Mouse (Mus musculus): Measurements from ENCODE around the gene Sik2. TPM values are rescaled to one million over a fixed set of nuclear protein-coding genes. Genes with fewer than 3 reads are reported as not detected.

Gene Sik2
- polyA plus RNA-seq, 1 experiment from 2014 or later, result 15.5 TPM

DNA sequence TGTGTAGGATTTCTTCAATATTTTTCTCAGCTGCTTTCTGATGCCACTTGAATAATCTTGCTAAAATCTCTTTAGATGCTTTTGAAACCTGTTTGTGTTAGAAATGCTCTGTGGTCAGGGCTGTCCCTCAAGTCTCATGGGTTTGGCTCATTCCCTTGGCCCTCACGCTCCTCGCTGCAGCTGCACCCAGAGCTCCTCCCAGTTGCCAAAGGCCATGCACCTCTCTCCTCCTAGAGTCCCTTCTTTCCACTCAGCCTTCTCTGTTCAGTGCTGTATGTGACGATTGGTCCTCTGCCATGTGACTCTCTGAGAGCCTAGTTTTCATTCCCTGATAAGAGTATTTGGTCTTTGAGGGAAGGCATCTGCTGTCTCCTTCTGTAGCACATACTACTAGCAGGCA is 131.4 kb downstream of the Sik2 start:
- ATAC-seq (ENCODE audit: low FRiP score, low TSS enrichment), result no peak
- peaks cover 58% of the 10 kb centered on the region for H3K36me3 ChIP-seq (ENCODE audit: insufficient read depth, low read length)
- H3K9ac ChIP-seq (replicated peaks; ENCODE audit: low read length), result no peak overlapping the region
- H3K27ac ChIP-seq (ENCODE audit: low read length), result no peak overlapping the region
- H3K9me3 ChIP-seq (ENCODE audit: low read length), result no peaks in the 10 kb centered on the region
- WGBS, result 64% methylated on average over 3 of the region's 3 CpGs
- no peaks in the 10 kb centered on the region for H3K4me1 ChIP-seq (ENCODE audit: insufficient read depth, low read length)
- H3K4me3 ChIP-seq (ENCODE audit: low read length), result no peak overlapping the region
- H3K27me3 ChIP-seq (ENCODE audit: insufficient read depth, low read length), result no peaks in the 10 kb centered on the region
- no peak overlapping the region for H3K4me2 ChIP-seq (replicated peaks; ENCODE audit: low read depth, low read length)

DNA sequence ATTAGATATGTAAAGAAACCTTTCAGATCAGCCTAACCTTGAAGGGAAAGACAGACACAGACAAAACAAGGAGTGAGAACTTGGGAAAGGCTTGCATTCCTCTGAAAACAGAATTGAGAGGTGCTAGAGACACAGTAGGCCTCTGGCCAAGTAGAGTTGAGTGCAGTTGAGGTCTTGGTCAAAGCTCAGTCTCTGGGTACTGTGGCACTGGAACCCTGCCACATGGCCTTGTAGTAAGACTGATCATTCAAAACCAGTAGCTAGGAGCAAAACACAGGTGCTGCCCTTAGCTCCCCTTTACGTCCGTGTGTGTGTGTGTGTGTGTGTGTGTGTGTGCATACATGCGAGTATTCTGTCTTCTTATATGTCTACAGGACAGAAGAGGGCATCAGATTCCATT is 132.6 kb downstream of the Sik2 start:
- H3K36me3 ChIP-seq (ENCODE audit: insufficient read depth, low read length), result peaks cover 59% of the 10 kb centered on the region
- no peak for ATAC-seq (ENCODE audit: low FRiP score, low TSS enrichment)
- WGBS, result 97% methylated on average over 3 of the region's 3 CpGs

DNA sequence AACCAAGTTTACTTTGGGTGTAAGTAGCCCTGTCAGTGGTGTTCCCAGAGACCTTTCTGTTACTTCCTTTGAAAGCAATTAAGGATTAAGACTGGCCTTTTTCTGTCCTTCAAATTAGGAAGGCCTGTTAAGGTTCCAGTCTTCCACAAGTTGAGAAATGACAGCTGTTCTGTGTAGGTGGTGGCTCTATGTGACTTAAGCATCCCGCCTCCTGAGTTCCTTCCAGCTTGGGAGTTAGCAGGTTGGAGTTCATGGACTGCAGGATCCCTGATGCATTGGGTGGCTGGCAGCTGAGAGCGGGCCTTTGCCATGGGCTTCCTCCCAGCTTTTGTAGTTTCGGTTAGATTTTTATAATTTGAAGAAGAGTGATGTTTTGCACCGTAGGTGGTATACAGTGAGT is 133.4 kb downstream of the Sik2 start:
- H3K9me3 ChIP-seq (ENCODE audit: low read length), result no peaks in the 10 kb centered on the region
- ATAC-seq (ENCODE audit: low FRiP score, low TSS enrichment), result no peak
- no peak overlapping the region for H3K27ac ChIP-seq (ENCODE audit: low read length)
- no peaks in the 10 kb centered on the region for H3K27me3 ChIP-seq (ENCODE audit: insufficient read depth, low read length)
- WGBS, result 90% methylated on average over 4 of the region's 4 CpGs
- no peak overlapping the region for H3K9ac ChIP-seq (replicated peaks; ENCODE audit: low read length)
- H3K4me3 ChIP-seq (ENCODE audit: low read length), result no peak overlapping the region
- H3K4me2 ChIP-seq (replicated peaks; ENCODE audit: low read depth, low read length), result no peak overlapping the region
- peaks cover 62% of the 10 kb centered on the region for H3K36me3 ChIP-seq (ENCODE audit: insufficient read depth, low read length)
- no peaks in the 10 kb centered on the region for H3K4me1 ChIP-seq (ENCODE audit: insufficient read depth, low read length)

More for the DNA sequence above, 132.6 kb downstream of the Sik2 start:
- H3K9me3 ChIP-seq (ENCODE audit: low read length), result no peaks in the 10 kb centered on the region
- H3K4me2 ChIP-seq (replicated peaks; ENCODE audit: low read depth, low read length), result no peak overlapping the region
- no peak overlapping the region for H3K9ac ChIP-seq (replicated peaks; ENCODE audit: low read length)
- H3K27me3 ChIP-seq (ENCODE audit: insufficient read depth, low read length), result no peaks in the 10 kb centered on the region
- H3K4me3 ChIP-seq (ENCODE audit: low read length), result no peak overlapping the region
- no peaks in the 10 kb centered on the region for H3K4me1 ChIP-seq (ENCODE audit: insufficient read depth, low read length)
- no peak overlapping the region for H3K27ac ChIP-seq (ENCODE audit: low read length)

DNA sequence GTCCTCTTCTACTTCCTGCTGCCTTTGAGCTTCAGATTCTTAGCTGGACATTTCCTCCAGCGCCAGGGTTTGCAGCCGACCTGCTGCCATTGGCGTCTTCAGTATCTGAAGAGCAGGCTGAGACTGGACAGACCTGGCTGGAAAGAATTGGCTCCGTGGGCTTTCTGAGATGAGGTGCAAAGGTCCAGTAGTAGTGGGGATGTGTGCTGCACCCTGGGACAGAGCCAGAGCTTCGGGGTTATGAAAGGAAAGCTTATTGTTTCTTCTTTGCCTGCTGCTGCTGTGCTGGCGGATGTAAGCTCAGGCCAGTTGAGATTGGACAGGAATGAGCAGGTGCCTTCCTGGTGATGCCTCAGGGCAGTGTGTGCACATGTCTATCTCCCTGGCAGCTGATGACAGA is 134.8 kb downstream of the Sik2 start:
- no peaks in the 10 kb centered on the region for H3K4me1 ChIP-seq (ENCODE audit: insufficient read depth, low read length)
- 94% methylated on average over 6 of the region's 6 CpGs for WGBS
- no peak overlapping the region for H3K9ac ChIP-seq (replicated peaks; ENCODE audit: low read length)
- no peaks in the 10 kb centered on the region for H3K9me3 ChIP-seq (ENCODE audit: low read length)
- H3K4me3 ChIP-seq (ENCODE audit: low read length), result no peak overlapping the region
- no peak overlapping the region for H3K4me2 ChIP-seq (replicated peaks; ENCODE audit: low read depth, low read length)
- no peak for ATAC-seq (ENCODE audit: low FRiP score, low TSS enrichment)
- no peak overlapping the region for H3K27ac ChIP-seq (ENCODE audit: low read length)
- peaks cover 58% of the 10 kb centered on the region for H3K36me3 ChIP-seq (ENCODE audit: insufficient read depth, low read length)
- H3K27me3 ChIP-seq (ENCODE audit: insufficient read depth, low read length), result no peaks in the 10 kb centered on the region

DNA sequence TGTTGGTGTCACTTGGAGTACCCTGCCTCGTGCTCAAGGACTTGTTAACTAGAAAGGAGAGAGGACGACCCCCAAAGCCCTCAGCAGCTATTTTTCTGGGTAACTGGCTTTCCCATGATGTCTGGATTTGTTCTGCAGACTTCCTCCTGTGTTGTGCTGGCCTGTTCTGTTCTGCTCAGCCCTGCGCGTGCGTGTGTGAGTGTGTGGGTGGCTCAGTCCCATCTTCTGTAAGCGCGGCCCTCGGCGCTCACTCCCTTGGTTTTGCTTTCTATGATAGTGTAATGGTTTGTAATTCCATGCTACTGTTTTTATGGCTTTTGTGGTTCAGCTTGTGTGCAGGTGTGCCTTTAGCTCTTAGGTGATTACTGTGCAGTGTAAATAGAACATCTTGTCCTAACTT is 135.7 kb downstream of the Sik2 start:
- H3K9ac ChIP-seq (replicated peaks; ENCODE audit: low read length), result no peak overlapping the region

DNA sequence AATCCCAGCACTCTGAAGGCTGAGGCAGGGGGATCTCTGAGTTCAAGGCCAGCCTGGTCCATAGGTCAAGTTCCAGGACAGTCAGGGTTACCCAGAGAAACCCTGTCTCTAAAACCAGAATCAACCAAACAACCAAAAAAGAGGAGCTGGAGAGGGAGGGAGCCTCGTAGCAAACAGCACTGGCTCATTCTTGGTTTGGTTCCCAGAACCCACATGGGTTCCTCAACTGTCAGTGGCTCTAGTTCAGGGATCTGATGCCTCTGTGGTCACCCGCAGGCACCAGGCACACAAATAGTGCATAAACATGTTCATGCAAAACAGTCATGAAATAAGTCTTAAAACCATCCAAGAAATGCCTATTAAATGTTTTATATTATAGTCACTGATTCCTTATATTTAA is 140.7 kb downstream of the Sik2 start:
- ATAC-seq (ENCODE audit: low FRiP score, low TSS enrichment), result no peak
- Histone ChIP-seq H3K27me3 (ENCODE audit: insufficient read depth, low read length) (no peaks in the 10 kb centered on the region), H3K4me3 (ENCODE audit: low read length) (no peak overlapping the region), H3K4me1 (ENCODE audit: insufficient read depth, low read length) (no peaks in the 10 kb centered on the region), H3K4me2 (replicated peaks; ENCODE audit: low read depth, low read length) (no peak overlapping the region), H3K9me3 (ENCODE audit: low read length) (no peaks in the 10 kb centered on the region), H3K9ac (replicated peaks; ENCODE audit: low read length) (no peak overlapping the region), H3K36me3 (ENCODE audit: insufficient read depth, low read length) (peaks cover 63% of the 10 kb centered on the region), H3K27ac (ENCODE audit: low read length) (no peak overlapping the region)
- WGBS, result 79% methylated on average over 2 of the region's 2 CpGs

More for the DNA sequence above, 135.7 kb downstream of the Sik2 start:
- H3K27me3 ChIP-seq (ENCODE audit: insufficient read depth, low read length), result no peaks in the 10 kb centered on the region
- peaks cover 60% of the 10 kb centered on the region for H3K36me3 ChIP-seq (ENCODE audit: insufficient read depth, low read length)
- no peaks in the 10 kb centered on the region for H3K4me1 ChIP-seq (ENCODE audit: insufficient read depth, low read length)
- 89% methylated on average over 9 of the region's 9 CpGs for WGBS
- no peaks in the 10 kb centered on the region for H3K9me3 ChIP-seq (ENCODE audit: low read length)
- no peak overlapping the region for H3K27ac ChIP-seq (ENCODE audit: low read length)
- no peak for ATAC-seq (ENCODE audit: low FRiP score, low TSS enrichment)
- H3K4me2 ChIP-seq (replicated peaks; ENCODE audit: low read depth, low read length), result no peak overlapping the region
- H3K4me3 ChIP-seq (ENCODE audit: low read length), result no peak overlapping the region

DNA sequence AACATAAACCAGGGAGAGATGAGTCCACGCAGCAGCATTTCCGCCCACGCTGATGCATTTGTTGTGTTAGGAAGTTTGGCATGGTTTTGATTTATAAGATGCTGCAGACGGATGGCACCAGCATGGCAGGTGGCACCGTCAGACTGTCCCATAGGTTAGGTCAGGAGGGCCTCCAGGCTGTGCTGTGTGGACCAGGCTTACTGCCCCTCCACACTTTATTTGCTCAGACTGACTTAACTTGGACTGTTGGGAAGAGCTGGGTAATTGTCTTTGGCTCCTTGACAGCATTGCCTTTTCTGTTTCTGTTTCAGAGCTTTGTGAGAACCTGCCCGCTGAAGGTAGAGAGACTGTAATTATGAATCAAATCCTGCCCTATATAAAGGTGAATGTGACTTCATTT is 141.9 kb downstream of the Sik2 start:
- no peaks in the 10 kb centered on the region for H3K27me3 ChIP-seq (ENCODE audit: insufficient read depth, low read length)
- ATAC-seq (ENCODE audit: low FRiP score, low TSS enrichment), result no peak
- H3K4me2 ChIP-seq (replicated peaks; ENCODE audit: low read depth, low read length), result no peak overlapping the region
- H3K4me1 ChIP-seq (ENCODE audit: insufficient read depth, low read length), result no peaks in the 10 kb centered on the region
- H3K9ac ChIP-seq (replicated peaks; ENCODE audit: low read length), result no peak overlapping the region
- WGBS, result 90% methylated on average over 6 of the region's 6 CpGs
- H3K4me3 ChIP-seq (ENCODE audit: low read length), result no peak overlapping the region
- H3K36me3 ChIP-seq (ENCODE audit: insufficient read depth, low read length), result peaks cover 64% of the 10 kb centered on the region
- no peaks in the 10 kb centered on the region for H3K9me3 ChIP-seq (ENCODE audit: low read length)
- H3K27ac ChIP-seq (ENCODE audit: low read length), result no peak overlapping the region

DNA sequence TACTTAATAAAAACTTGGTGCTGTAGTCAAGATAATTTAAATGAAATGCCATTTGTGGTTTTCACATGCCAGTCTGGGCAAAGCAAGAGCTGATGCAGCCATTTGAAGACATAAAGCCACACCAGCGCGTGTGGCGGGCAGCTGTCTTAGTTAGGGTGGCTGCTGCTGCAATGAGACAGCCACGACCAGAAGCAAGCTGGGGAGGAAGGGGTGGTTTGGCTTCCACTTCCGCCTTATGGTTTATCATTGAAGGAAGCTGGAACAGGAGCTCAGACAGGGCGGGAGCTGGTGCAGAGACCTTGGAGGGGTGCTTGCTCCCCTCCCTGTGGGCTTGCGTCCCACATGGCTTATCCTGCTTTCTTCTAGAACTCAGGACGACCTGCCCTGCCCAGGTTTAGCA is 143.1 kb downstream of the Sik2 start:
- Histone ChIP-seq H3K4me3 (ENCODE audit: low read length) (no peak overlapping the region), H3K27me3 (ENCODE audit: insufficient read depth, low read length) (no peaks in the 10 kb centered on the region), H3K9ac (replicated peaks; ENCODE audit: low read length) (no peak overlapping the region), H3K36me3 (ENCODE audit: insufficient read depth, low read length) (peaks cover 72% of the 10 kb centered on the region), H3K9me3 (ENCODE audit: low read length) (no peaks in the 10 kb centered on the region), H3K4me1 (ENCODE audit: insufficient read depth, low read length) (no peaks in the 10 kb centered on the region), H3K27ac (ENCODE audit: low read length) (no peak overlapping the region), H3K4me2 (replicated peaks; ENCODE audit: low read depth, low read length) (no peak overlapping the region)
- 88% methylated on average over 8 of the region's 8 CpGs for WGBS
- no peak for ATAC-seq (ENCODE audit: low FRiP score, low TSS enrichment)

DNA sequence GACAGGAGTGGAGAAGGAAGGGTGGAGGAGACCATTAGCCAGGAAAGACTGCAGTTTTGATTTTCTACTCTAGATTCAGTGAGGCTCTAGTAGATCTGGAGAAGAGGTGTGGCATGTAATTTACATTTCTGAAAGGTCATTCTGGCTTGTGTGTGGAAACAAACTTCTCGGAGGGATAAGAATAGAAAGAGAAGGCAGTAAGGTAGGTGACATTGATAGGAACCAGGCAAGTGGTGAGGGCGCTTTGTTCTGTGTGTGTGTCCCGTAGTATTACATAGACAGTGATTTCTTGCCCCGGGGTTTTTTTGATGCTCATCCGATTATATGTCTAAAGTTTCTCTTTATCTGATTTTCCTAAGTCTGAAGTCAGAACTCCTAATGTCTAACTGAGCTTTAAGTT is 144.0 kb downstream of the Sik2 start:
- Histone ChIP-seq H3K36me3 (ENCODE audit: insufficient read depth, low read length) (peaks cover 72% of the 10 kb centered on the region), H3K9ac (replicated peaks; ENCODE audit: low read length) (no peak overlapping the region), H3K27ac (ENCODE audit: low read length) (no peak overlapping the region), H3K4me1 (ENCODE audit: insufficient read depth, low read length) (no peaks in the 10 kb centered on the region), H3K9me3 (ENCODE audit: low read length) (no peaks in the 10 kb centered on the region), H3K27me3 (ENCODE audit: insufficient read depth, low read length) (no peaks in the 10 kb centered on the region), H3K4me3 (ENCODE audit: low read length) (no peak overlapping the region), H3K4me2 (replicated peaks; ENCODE audit: low read depth, low read length) (no peak overlapping the region)
- ATAC-seq (ENCODE audit: low FRiP score, low TSS enrichment), result no peak
- 93% methylated on average over 5 of the region's 5 CpGs for WGBS

DNA sequence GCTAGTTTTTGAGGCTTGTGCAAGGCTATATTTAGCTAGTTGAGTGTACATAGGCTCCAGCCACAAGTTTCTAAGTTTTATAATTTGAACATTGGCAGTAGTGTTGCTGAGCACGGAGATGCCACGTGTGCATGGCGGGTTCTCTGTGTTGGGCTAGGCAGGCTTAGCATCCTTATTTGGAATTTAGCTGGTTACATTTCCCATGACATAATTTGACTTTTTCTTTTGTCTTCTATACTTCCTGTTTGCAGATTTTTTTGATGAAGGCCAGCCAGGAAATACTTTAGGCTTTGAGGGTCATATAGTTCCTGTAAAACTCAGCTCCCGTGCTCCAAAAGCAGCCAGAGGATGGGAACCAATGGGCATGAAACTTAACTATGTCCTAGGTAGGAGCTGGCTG is 145.0 kb downstream of the Sik2 start:
- Histone ChIP-seq H3K36me3 (ENCODE audit: insufficient read depth, low read length) (peaks cover 78% of the 10 kb centered on the region), H3K9me3 (ENCODE audit: low read length) (no peaks in the 10 kb centered on the region), H3K4me3 (ENCODE audit: low read length) (no peak overlapping the region), H3K27ac (ENCODE audit: low read length) (no peak overlapping the region), H3K9ac (replicated peaks; ENCODE audit: low read length) (no peak overlapping the region), H3K27me3 (ENCODE audit: insufficient read depth, low read length) (no peaks in the 10 kb centered on the region), H3K4me2 (replicated peaks; ENCODE audit: low read depth, low read length) (no peak overlapping the region), H3K4me1 (ENCODE audit: insufficient read depth, low read length) (no peaks in the 10 kb centered on the region)
- ATAC-seq (ENCODE audit: low FRiP score, low TSS enrichment), result no peak
- 85% methylated on average over 4 of the region's 4 CpGs for WGBS
